In the genomic region with DNA sequence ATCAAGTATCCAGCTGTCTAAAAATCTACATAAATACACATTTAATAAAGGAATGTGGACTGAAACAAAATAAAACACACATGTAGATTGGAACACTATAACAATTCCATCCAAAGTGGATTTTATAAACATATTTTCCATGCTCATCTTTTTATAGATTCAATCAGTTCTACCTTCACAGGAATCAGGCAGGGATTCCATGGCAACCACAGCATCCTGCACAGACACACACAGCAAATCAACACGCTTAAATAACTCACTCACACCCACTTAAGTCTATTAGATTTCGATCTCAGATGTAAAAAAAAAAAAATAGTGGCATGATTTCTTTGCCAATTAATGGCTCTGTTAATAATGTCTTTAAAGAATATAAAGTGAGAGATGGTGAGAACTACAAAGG, we compare ENCODE assay signal across 27 mouse cellular contexts.
DNase-seq lines count a peak whose midpoint lies in the region; ATAC-seq and TF ChIP-seq lines count a peak whose summit lies in the region.
"Had no signal": no experiment of that assay in that cellular context is flagged by ENCODE, and none has a peak within 500 bp of the region (broad histone marks: within the 10 kb centered on the region; RNA-seq: fewer than 3 reads in every experiment).

No protein-coding gene starts in this region.

- 44% methylated on average over 2 of the region's 2 CpGs for WGBS in midbrain, embryonic 16.5 days
- 68% methylated on average over 2 of the region's 2 CpGs for WGBS in midbrain, embryonic 13.5 days

- H3K27ac ChIP-seq in midbrain, embryonic 16.5 days (ENCODE audit: low read length) = no peak overlapping the region
- H3K27ac ChIP-seq in midbrain, embryonic 13.5 days = no peak overlapping the region
- H3K27ac ChIP-seq in left cerebral cortex, adult 2 months = no peak overlapping the region
- H3K27ac ChIP-seq: hindbrain, embryonic 10.5 days; kidney, embryonic 15.5 days; limb, embryonic 12.5 days; liver, embryonic 15.5 days; midbrain, embryonic 12.5 days; neural tube, embryonic 12.5 days; stomach, embryonic 15.5 days had no signal

- H3K9ac ChIP-seq in midbrain, embryonic 16.5 days (ENCODE audit: low read depth, low read length) = no peak overlapping the region
- no peak overlapping the region for H3K9ac ChIP-seq in midbrain, embryonic 13.5 days (replicated peaks)
- H3K9ac ChIP-seq: kidney, embryonic 15.5 days; limb, embryonic 12.5 days; liver, embryonic 15.5 days; lung, embryonic 14.5 days; midbrain, embryonic 12.5 days; neural tube, embryonic 12.5 days; stomach, embryonic 15.5 days had no signal

- intact Hi-C loops in left cerebral cortex, adult 2 months (cut with DNase I) = no loop called here

- no peaks in the 10 kb centered on the region for H3K4me1 ChIP-seq in midbrain, embryonic 16.5 days (ENCODE audit: control insufficient read depth, insufficient read depth, low read length)
- H3K4me1 ChIP-seq in midbrain, embryonic 13.5 days (replicated peaks) = no peaks in the 10 kb centered on the region
- H3K4me1 ChIP-seq: hindbrain, embryonic 10.5 days; kidney, embryonic 15.5 days; limb, embryonic 12.5 days; liver, embryonic 15.5 days; midbrain, embryonic 12.5 days; neural tube, embryonic 12.5 days; stomach, embryonic 15.5 days had no signal

- no peaks in the 10 kb centered on the region for H3K36me3 ChIP-seq in midbrain, embryonic 16.5 days (ENCODE audit: control insufficient read depth, insufficient read depth, low read length)
- H3K36me3 ChIP-seq in midbrain, embryonic 13.5 days = no peaks in the 10 kb centered on the region
- H3K36me3 ChIP-seq: hindbrain, embryonic 10.5 days; kidney, embryonic 15.5 days; limb, embryonic 12.5 days; liver, embryonic 15.5 days; midbrain, embryonic 12.5 days; neural tube, embryonic 12.5 days; stomach, embryonic 15.5 days had no signal

- no peak for TF ChIP-seq CTCF in left cerebral cortex, adult 2 months (IDR thresholded peaks at IDR 0.05)

- DNase-seq in layer of hippocampus, adult 11-12 months (ENCODE audit: low spot score) = peak; percentile 13
- DNase-seq in layer of hippocampus, postnatal 25 days (ENCODE audit: extremely low spot score in 1 of 2, low spot score in 1 of 2) = no peak
- DNase-seq in brain, embryonic 18.5 days (ENCODE audit: low read depth, low spot score) = peak; percentile 28
- peak; percentile 63 for DNase-seq in layer of hippocampus, adult 9-11 months
- DNase-seq in left cerebral cortex, adult 2 months (ENCODE audit: extremely low spot score in 1 of 2, low spot score in 2 of 2) = no peak
- DNase-seq in thymus, adult 18-20 months = no peak
- DNase-seq: adrenal gland, postnatal 14 days; cerebellum, adult 8-10 months; cerebellum, postnatal 36 days; gastrocnemius, postnatal 14 days; heart, postnatal 14 days; kidney, adult 18-20 months; kidney, postnatal 25 days; lung, embryonic 14.5 days; thymus, postnatal 36 days had no signal

- peak; percentile 62; the same call in 1 of the 2 replicates for ATAC-seq in midbrain, embryonic 16.5 days
- ATAC-seq in midbrain, embryonic 13.5 days = no peak
- ATAC-seq: CD4-positive, CD25-positive, alpha-beta regulatory T cell, adult 4 months; hindbrain, embryonic 16.5 days had no signal

- H3K9me3 ChIP-seq in midbrain, embryonic 16.5 days (replicated peaks; ENCODE audit: control insufficient read depth, low read length, poor library complexity, severe bottlenecking) = no peaks in the 10 kb centered on the region
- H3K9me3 ChIP-seq in midbrain, embryonic 13.5 days = no peaks in the 10 kb centered on the region
- H3K9me3 ChIP-seq: hindbrain, embryonic 10.5 days; kidney, embryonic 15.5 days; limb, embryonic 12.5 days; liver, embryonic 15.5 days; midbrain, embryonic 12.5 days; neural tube, embryonic 12.5 days; stomach, embryonic 15.5 days had no signal

- H3K27me3 ChIP-seq in midbrain, embryonic 16.5 days (ENCODE audit: control insufficient read depth, insufficient read depth, low read depth, low read length) = no peaks in the 10 kb centered on the region
- H3K27me3 ChIP-seq in midbrain, embryonic 13.5 days = no peaks in the 10 kb centered on the region
- H3K27me3 ChIP-seq: kidney, embryonic 15.5 days; limb, embryonic 12.5 days; liver, embryonic 15.5 days; midbrain, embryonic 12.5 days; neural tube, embryonic 12.5 days; stomach, embryonic 15.5 days had no signal

- H3K4me3 ChIP-seq in midbrain, embryonic 16.5 days (ENCODE audit: low read depth, low read length) = no peak overlapping the region
- no peak overlapping the region for H3K4me3 ChIP-seq in midbrain, embryonic 13.5 days (replicated peaks)
- H3K4me3 ChIP-seq in left cerebral cortex, adult 2 months = no peak overlapping the region
- H3K4me3 ChIP-seq: hindbrain, embryonic 10.5 days; kidney, embryonic 15.5 days; limb, embryonic 12.5 days; liver, embryonic 15.5 days; midbrain, embryonic 12.5 days; myocyte; neural tube, embryonic 12.5 days; stomach, embryonic 15.5 days had no signal

- no peak overlapping the region for H3K4me2 ChIP-seq in midbrain, embryonic 16.5 days (ENCODE audit: low read length)
- no peak overlapping the region for H3K4me2 ChIP-seq in midbrain, embryonic 13.5 days (replicated peaks)
- H3K4me2 ChIP-seq: kidney, embryonic 15.5 days; limb, embryonic 12.5 days; liver, embryonic 15.5 days; lung, embryonic 14.5 days; midbrain, embryonic 12.5 days; neural tube, embryonic 12.5 days; stomach, embryonic 15.5 days had no signal

Comparison
In these comparisons a context has a peak if more than half of its experiments do, and no peak if none do; other contexts are left out.
1. DNase-seq: peak in layer of hippocampus, adult 11-12 months (single experiment), brain, embryonic 18.5 days (single experiment) and layer of hippocampus, adult 9-11 months (single experiment); none in layer of hippocampus, postnatal 25 days (0 of 2), left cerebral cortex, adult 2 months (0 of 2) and thymus, adult 18-20 months (0 of 2).